Mouse (Mus musculus) ZHBTc4 (cell line): ENCODE data around the gene Oaz2.

Source experiments
- DNase-seq: peaks from one replicate; pipeline ENCODE4 v3.0.0-alpha.2; 2011; ENCODE audit warnings: low read depth, low spot score

Oaz2 gene

DNA sequence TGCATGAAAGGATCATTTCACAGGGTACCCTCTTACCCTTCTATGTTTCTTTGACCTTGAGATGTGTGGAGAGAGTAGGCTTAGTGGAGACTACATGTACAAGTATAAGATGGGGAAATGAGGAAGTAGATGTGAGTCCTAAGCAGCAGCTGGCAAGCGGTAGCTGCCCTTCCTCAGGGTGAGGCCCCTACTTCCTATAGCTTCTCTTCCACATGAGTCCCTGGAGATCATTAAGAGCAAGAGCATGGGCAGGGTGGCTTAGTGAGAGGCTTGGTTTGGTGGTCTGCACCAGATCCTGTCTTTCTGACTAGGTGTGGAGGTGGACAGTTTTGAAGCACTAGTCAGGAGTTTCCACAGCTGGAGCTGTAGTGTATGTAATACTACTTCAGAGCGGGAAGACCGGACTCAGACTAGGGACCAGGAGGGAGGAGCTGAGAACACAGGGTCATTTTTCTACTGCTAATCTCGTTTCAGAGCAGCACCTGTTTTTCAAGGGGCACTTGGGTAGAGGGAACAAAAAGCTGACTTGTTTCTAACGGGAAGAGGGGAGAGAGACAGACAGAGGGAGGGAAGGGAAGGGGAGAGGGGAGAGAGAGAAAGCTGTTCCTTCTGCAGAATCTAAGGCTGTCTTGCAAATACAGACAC, 25.3 kb downstream of the Oaz2 start:
- no peak for DNase-seq

DNA sequence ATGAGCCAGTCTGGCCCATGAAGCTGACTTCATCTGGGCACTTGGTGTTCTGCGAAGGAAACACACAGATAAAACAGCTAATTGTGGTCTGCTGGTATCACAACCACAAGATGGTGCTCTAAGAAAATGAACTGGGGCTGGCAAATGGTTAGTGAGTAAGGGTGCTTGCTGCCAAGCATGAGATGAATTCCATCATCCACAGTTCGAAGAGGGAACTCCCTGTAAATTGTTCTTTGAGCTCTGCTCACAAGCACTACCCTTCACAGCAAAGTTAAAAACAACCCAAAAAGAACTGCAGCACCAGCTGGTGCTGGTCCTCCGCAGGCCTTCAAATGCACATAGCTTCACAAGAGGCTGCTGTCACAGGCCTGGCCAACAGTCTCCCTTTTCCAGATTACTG, 27.8 kb downstream of the Oaz2 start:
- DNase-seq: no peak

DNA sequence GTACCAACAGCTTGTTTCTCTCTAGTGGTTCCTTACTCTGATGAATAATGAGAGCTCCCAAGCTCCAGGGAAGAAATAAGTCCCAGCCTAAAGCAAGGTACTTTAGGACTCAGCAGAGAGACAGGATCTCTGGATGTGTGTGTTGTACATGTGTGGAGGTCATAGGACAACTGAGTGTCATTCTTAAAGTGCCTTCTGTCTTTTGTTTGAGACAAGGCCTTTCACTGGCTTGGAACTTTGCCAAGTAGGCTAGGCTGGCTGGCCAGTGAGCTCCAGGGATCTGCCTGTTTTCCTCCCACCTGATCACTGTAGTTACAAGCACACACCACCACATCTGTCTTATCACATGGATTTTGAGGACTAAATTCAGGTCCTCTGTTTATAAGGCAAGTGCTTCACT, 28.5 kb downstream of the Oaz2 start:
- no peak for DNase-seq

DNA sequence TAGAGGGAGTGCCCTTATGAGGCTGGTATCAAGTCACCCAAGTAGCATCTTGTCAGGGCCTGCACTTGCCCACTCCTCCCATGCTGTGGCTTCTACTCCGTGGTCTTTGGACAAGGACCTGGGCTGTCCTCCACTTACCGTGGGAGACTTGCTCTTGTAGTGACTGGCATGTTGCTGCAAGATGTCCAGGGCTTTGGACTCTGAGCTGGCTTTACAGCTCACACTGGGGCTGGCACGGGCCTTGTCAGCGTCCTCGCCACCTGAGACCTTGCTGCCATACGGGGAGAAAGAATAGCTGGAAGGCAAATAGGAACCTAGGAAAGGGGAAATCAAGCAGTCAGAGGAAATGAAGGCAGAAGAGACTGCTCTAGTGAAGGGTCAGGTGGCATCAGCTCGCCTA, 29.6 kb downstream of the Oaz2 start:
- DNase-seq: no peak

DNA sequence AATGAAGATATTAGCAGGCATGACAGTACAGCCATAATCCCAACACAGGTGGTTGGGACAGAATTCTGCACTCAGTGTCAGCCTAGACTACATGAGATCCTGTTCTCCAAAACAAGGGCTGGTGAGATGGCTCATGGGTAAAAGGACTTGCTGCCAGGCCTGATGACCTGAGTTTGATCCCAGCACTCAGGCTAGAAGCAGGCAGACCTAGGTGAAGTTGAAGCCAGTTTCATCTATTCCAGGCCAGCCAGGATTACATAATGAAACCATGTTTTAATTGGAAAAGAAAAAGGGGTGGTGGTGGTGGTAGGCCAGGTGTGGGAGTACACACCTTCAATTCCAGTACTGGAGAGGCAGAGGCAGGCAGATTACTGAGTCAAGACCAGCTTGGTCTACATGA, 30.2 kb downstream of the Oaz2 start:
- no peak for DNase-seq

DNA sequence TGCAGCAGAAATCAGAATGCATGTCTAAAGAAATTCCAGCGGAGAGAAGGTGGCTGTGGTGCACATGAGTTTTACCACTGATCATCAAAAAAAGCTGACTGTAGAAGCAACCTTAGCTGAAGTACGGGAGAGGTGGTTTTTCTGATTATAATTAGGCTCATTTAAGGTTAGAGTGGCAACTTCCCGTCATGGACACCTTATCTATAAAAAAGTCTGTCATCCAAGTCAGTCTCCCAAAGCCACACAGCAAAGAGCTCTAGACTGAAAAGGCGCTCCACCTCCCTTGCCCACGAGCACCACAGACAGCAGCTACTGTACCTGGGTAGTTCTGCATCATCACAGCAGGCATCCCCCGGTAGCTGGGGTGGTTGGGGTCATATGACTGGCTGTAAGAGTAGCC, 32.7 kb downstream of the Oaz2 start:
- DNase-seq: no peak

DNA sequence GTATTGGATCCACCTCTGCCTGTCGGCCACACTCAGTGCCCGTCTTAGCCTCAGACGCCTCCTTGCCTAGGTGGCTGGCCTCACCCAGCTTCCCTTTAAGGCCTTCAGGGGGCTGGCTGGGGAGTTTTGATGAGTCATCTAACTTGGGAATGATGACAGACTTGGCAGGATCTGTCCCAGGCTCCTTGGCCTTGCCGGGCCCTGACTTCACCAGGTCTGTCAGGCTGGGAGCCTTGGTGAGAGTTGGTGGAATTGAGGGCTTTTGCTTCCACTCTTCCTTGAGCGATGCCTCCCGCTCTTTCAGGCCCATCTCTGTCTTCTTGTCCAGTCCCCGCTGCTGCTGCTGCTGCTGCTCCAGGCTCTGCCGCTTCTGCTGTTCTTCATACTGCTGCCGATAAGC, 34.5 kb downstream of the Oaz2 start:
- DNase-seq: no peak

DNA sequence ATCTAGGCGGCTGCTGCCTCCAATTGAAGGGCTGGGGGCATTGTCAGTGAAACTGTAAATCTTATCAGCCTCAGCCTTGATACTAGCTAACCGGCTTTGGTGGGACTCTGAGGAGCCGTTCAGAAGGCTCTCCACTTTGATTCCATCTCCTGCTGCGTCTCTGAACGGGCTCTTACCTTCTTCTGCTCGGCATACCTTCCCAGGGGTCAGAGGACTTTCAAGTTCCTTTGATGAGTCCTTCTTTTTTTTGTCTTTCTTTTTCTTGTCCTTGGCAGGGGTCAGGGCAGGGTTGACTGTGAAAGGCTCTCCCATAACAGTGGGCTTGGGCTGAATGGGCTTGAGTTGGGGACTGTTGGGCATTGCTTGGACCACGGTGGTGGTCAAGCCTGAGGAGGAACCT, 35.4 kb downstream of the Oaz2 start:
- DNase-seq: peak; percentile 67

DNA sequence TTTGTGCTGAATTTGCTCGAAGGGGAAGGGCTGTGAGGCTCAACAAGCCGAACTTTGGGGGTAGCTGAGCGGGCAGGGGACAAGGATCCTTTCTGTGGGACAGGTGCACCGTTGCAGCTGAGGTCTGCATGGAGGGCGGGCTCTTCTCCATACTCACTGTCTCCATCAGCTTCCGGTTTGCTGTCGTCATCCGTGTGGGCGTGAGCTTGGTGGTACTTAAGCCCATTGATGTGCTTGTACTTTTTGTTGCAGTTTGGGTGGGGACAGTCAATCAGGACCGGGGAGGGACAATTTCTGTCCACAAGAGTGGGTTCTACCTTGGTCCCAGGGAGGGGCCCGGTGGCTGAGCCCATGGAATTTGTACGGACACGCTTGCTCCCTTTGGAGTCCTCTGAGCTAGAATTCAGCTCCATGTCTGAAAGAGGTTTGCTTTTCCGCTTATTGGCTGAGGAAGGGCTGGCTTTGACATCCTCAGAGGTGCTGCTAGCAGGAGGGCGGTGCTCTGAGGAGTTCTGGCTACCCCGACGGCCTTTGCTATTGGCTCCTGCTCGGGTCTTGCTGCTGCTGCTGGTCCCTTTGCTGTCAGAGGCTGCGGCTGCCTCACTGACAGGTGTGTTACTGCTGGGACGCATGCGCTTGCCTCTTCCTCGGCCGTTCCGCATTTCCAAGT, 36.3 kb downstream of the Oaz2 start:
- DNase-seq: peak; percentile 85

DNA sequence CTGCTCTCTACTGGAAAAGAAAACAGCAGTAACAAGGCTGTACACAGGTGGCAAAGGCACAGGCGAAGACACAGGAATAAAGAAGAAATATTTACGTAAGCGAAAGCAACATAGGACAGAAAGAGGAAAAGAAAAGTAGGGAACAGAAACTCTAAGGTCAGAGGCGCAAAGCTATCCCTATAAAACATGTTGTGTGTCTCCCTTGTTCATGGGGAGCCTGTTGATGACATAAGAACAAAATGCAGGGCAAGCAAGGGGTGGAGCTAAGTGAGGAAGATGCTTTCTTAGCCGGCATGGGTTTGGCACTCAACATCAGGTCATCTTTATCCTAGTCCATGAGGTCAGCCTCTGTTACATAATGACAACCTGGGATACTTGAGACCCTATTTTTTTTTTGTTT, 50.4 kb downstream of the Oaz2 start:
- no peak for DNase-seq

DNA sequence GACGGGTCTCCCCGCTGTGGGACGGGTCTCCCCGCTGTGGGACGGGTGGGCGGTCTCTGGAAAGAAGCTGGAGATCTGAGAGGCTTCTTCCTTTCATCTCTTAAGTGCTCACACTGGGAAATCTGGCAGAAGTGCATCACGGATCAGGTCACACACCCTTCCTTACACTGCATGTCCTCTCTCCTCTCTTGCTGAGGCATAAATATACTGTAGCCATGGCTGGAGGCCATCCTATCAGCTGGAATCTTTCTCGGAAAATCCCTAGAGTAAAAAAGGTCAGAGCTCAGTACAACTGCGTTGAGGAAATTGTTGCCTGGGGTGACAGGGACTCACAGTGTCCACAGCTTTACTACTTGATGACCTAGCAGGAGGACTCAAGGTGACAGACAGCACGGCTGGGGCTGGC, 53.4 kb downstream of the Oaz2 start:
- DNase-seq: peak; percentile 71

DNA sequence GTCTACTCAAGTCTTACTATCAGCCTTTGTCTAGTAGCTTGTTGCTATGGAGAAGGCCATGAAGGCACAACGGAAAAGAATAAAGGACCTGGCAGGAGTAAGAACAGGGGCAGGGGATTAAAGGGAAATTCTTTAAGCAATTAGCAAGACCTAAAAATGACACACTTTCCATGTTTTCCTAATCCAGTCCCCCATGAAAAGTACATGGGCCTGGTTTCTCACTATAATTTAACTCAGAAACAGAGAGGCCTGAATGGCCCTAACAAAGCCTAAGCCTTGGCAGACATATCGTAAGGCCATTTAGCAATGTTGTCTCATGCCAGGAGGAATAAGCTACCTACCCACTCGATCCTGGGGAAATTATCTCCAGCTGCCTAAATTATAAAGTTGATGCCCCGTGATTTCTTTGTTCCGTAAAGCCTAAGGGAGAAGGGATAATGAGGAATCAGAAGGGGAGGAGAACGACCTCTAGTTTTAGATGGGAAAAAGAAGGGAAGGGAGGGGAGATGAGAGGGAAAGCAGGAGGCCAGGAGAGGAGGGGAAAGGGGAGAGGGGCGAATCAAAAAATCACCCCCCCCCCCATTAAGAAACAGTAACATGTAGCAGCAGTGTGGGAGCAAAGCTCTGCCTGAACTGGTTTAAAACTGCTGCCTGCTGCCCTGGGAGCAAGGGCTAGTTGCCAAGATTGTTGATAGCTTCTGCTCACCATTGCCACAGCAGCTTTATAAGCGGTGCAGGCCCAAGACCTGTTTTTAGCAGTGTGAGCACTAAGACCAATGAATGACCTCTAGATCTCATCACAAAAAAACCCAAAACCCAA, 56.9 kb downstream of the Oaz2 start:
- DNase-seq: no peak

DNA sequence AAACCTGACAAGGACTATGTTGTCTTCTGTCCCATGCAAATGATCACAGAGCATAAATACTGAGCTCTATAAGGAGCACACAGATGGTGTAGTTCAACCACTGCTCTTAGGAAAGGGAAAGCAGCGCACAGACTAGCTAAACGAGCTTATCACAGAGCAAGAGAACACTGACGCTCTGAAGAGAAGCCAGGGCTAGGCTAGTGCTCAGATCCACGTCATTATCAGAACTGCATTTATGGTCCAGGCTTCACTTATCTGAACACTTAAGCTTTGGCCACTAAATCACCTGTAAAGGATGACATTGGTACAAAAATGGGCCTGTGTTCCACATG, 57.5 kb downstream of the Oaz2 start:
- no peak for DNase-seq

DNA sequence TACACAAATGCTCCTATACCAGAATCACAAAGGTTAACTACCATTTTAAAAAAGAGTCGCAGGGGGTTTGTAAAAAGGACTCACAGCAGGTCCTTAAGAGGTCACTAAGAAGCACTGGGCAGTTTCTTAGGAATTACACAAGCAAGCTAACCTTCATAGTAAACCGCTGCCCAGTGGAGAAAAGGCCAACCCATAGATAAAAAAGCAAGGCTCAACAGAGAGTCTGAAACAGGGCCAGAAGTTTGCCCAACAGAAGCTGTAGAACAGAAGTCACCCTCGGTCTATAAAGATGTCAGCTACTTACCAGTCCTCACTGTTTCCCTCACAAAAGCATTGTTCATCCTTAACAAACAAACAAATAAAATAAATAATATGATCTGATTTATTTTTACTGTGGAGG, 58.6 kb downstream of the Oaz2 start:
- DNase-seq: no peak

DNA sequence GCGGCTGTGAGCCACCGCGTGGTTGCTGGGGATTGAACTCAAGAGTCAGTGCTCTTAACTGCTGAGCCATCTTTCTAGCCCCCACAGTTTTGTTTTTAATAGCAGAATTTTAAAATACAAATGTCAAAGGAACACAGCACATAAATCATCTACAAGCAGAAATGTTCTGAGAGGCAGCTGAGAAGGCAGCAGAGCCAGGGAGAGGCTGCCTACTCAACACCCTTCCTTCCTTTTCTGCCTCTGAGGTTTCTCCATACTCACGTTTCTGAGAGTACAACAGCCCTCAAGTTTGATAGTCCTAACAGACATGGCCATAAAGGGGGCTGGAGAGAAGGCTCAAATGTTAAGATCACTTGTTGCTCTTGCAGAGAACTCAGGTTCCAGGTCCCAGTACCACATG, 59.7 kb downstream of the Oaz2 start:
- no peak for DNase-seq

DNA sequence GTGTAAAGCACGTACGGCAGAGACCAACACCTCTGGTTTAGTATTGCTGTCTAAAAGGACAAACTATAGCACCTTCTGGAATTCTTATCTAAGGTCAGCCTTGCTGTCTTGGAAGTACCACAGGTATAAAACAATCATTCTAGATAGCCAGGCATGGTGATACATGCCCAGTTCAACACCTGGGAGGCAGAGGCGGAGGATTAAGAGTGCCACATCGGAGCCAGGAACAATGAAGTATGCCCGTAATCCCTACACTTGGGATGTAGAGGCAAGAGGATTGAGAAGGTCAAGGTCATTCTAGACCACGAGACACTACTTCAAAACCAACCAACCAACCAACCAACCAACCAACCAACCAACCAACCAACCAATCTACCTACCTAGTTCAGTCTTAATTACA, 60.8 kb downstream of the Oaz2 start:
- DNase-seq: no peak

DNA sequence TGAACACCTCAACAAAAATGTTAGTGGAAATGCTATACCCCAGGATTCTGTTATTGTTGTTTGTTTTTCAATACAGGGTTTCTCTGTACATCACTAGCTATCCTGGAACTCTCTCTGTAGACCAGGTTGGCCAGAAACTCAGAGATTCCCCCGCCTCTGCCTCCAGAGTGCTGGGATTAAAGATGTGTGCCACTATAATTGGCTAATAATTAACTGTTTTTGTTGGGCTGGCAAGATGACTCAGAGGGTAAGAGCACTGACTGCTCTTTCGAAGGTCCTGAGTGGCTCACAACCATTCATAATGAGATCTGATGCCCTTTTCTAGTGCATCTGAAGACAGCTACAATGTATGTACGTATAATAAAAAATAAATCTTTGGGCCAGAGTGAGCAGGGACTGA, 67.1 kb downstream of the Oaz2 start:
- no peak for DNase-seq
